Comparison of ENCODE assay signal across 13 mouse cellular contexts in the genomic region with DNA sequence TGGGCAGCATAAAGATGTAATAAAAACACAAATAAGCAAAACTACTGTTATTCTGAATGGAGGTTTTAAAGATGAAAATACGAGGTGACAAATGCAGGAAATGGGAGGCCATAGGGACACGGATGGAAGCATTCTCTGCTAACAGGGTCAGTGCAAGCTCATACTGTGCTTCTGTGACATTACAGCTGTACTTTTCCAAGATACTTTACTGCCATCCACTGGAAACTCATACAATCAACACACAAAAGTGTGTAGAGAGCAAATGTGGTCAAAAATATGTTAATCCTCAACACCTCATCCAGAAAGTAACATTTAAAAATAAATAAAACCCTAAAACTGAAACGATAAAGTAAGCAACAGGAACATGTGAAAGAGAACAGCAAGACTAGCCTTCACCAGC. TPM values are rescaled to one million over a fixed set of nuclear protein-coding genes. Genes with fewer than 3 reads are reported as not detected.
DNase-seq lines count a peak whose midpoint lies in the region.
"Had no signal": no experiment of that assay in that cellular context is flagged by ENCODE, and none has a peak within 500 bp of the region (broad histone marks: within the 10 kb centered on the region; RNA-seq: fewer than 3 reads in every experiment).

No protein-coding gene starts in this region.

- DNase-seq in heart, adult 11 months, result peak; percentile 13
- no peak for DNase-seq in heart, adult 8-10 months (ENCODE audit: low spot score)
- peak; percentile 19 for DNase-seq in kidney, postnatal 14 days
- no peak for DNase-seq in kidney, adult 18-20 months
- peak; percentile 51 for DNase-seq in 416B (ENCODE audit: low read depth)
- peak; percentile 18 for DNase-seq in brain, adult 2 months (ENCODE audit: low read depth, low spot score)
- DNase-seq in ovary, postnatal 10 days (ENCODE audit: low spot score), result no peak
- DNase-seq: adrenal gland, adult 8-10 months; B cell, adult 2 months; cerebellum, adult 9-10 months; midbrain, embryonic 14.5 days; right cerebral cortex, postnatal 25 days; thymus, adult 2 months had no signal

RNA-seq across cellular contexts. Expression of a gene that starts 14.1 kb away (rescaled TPM):
- 10 to 100 TPM; 22.5 to 26.4 (median 25.4) TPM for total RNA-seq in heart, adult 8-10 months (2022)

RNA-seq across cellular contexts. Expression of a gene that starts 50.2 kb away (rescaled TPM):
- 10 to 100 TPM in 3 of 4 experiments, 1 to 10 TPM in 1; 8.0 to 11.3 (median 10.9) TPM for total RNA-seq in heart, adult 8-10 months (2022)

RNA-seq across cellular contexts. Expression of a gene that starts 58.9 kb away (rescaled TPM):
- 10 to 100 TPM; 37.9 to 41.2 (median 38.4) TPM for total RNA-seq in heart, adult 8-10 months (2022)

Comparison
In these comparisons a context has a peak if more than half of its experiments do, and no peak if none do; other contexts are left out.
1. DNase-seq: peak in heart, adult 11 months (single experiment), kidney, postnatal 14 days (single experiment), 416B (single experiment) and brain, adult 2 months (single experiment); none in heart, adult 8-10 months (single experiment), kidney, adult 18-20 months (single experiment) and ovary, postnatal 10 days (single experiment).